Mouse (Mus musculus) kidney, adult 9 months (tissue): ENCODE results near the gene Npm3.

Source experiments
- DNase-seq: peaks from one replicate; pipeline ENCODE4 v3.0.0; 2022

Npm3 gene

GRCm38 (mm10) chr19:45731658-45732057 lies 17.7 kb downstream of the Npm3 start:
- DNase-seq, result no peak

- DNase-seq, result no peak
Observed at GRCm38 (mm10) chr19:45730042-45730441, 19.3 kb downstream of the Npm3 start.

- DNase-seq, result no peak
Observed at GRCm38 (mm10) chr19:45727231-45727630, 22.2 kb downstream of the Npm3 start.

- no peak for DNase-seq
Observed at GRCm38 (mm10) chr19:45725677-45726277, 23.6 kb downstream of the Npm3 start.

- no peak for DNase-seq
Observed at GRCm38 (mm10) chr19:45722188-45722587, 27.2 kb downstream of the Npm3 start.

- no peak for DNase-seq
Observed at GRCm38 (mm10) chr19:45718286-45718685, 31.1 kb downstream of the Npm3 start.

- DNase-seq, result peak; percentile 16
Observed at GRCm38 (mm10) chr19:45717493-45718220, 31.7 kb downstream of the Npm3 start.

GRCm38 (mm10) chr19:45708704-45709103 lies 40.7 kb downstream of the Npm3 start:
- DNase-seq, result no peak
